Mouse (Mus musculus): ENCODE measurements around the gene Klf2.

GRCm38 (mm10) chr8:72336273-72336672 lies 17.4 kb downstream of the Klf2 start:
- no peak for TF ChIP-seq GATA1 (IDR thresholded peaks at IDR 0.05; ENCODE audit: low read length)
- TF ChIP-seq TAL1 (IDR thresholded peaks at IDR 0.05; ENCODE audit: low read length): no peak

All from erythroblast, embryonic 14.5 days (primary cell).